Mouse (Mus musculus) thymus, postnatal 10 days (tissue): ENCODE measurements around the gene Spin4.
A peak's percentile ranks its signal among the peaks of the same experiment; 100 is the strongest.

Experiments used
- DNase-seq, 2 experiments: peaks; one replicate each; pipeline ENCODE4 v3.0.0; 2021; ENCODE audit warnings: low spot score in 2 of 2

Gene Spin4

DNA sequence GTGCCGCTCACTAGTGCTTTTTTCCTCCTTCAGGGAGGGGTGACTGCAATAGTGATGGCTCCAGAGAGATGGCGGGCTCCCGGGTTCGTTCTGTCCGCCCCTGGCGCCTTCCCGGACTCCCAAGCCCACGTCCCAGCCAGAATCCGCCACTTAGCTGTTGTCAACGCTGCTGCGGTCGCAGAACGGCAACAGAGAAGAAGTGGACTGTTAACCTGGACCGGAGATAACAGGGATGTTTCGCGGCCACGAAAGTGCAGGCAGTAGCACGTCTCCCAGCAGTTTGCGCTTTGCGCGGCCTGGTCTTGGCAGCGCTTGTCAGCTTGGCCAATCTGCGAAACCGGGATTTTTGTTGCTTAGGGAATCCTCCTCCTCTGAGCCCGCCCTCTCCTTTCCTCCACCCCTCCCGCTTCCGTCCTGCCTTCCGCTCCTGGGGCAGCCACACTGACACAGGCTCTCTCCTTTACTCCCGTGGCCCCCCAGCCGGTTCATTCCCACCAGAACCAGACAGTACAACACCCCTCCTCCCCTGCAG lies at the start of gene Spin4:
TSS of gene Spin4 (minus strand) at position 322 of the 532 bp plus-strand sequence.
- DNase-seq: peak in 1 of 2 experiments; percentile 3

DNA sequence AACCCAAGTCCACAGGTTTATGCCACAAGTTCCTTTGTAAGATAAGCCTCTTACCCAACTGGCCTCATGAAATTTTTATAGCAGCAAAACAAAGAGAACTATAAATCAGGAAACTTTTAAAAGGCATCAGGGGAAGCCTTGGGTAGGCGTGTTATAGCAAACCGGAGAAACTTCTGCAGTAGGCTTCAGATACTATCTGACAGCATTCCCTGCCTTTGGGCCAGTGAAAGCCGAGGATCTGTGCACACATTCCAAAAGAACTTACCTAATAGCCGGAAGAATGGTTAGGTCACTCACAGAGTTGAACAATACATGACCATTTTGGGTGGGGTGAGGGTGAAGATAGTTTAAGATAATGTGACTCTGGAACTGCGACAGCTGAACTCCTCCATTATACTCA lies 1.4 kb upstream of the Spin4 start:
- DNase-seq: no peak

DNA sequence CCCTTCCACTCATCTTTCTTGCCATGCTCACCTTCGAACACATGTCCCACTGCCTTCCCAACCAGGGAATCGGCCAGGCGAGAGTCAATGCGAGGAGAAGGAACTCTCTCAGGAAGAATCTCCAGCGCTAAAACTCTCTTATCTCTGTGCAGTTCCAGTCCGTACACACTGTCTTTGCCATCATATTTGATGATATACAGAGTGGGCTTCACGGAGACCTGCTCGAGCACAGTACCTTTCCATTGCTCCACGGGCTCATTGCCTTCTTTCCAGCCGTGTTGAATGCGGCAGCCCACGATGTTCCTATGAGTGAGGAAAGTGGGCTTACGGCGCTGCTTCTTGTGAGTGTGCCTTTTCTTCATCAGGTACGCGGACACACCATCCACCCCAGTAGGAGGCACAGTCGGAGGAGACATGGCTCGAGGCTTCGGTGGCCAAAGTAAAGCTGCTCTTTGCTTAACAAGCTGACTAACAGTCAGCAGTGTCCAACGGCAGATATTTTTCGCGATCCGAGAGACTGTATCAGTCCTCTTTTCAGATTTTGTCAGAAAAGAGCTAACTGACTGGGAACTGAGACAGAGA lies 612 bp downstream of the Spin4 start:
- no peak for DNase-seq

DNA sequence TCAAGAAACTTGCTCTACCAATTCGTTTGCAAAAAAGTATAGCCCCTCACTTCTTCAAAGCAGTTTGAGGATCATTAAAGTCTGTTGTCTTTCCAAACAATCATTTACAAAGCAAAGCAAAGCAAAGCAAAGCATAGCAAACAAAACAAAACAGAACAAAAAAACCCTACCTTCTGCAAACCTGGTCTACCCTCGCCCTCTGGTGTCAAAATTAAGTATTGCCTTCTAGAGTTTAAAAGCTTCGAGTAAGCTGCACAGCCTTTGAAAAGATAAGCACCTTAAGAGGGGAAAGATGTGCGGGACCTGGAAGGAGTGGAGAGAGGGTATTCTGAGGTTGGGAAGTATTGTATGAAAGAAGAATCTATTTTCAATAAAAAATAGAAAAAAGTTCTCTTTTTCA lies 14.4 kb downstream of the Spin4 start:
- peak in 1 of 2 experiments; percentile 37 for DNase-seq

DNA sequence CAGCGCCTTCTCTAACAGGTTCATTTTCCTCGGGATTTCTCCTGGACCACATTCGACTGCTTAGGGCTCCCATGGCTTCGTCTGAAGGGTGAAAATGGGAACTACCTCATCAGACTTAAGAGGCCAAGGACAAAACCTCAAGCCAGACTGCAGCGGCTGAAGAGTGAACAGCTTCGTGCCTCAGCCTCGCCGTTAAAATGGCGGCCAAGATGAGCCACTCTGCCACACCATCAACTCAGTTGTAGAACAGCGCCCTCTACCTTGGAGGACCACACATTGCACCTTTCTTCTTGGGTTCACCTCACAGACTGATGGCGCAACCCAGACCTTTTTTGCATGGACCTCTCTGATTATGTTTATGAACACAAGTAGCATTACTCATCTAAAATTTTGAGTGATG lies 27.6 kb downstream of the Spin4 start:
- DNase-seq: no peak

DNA sequence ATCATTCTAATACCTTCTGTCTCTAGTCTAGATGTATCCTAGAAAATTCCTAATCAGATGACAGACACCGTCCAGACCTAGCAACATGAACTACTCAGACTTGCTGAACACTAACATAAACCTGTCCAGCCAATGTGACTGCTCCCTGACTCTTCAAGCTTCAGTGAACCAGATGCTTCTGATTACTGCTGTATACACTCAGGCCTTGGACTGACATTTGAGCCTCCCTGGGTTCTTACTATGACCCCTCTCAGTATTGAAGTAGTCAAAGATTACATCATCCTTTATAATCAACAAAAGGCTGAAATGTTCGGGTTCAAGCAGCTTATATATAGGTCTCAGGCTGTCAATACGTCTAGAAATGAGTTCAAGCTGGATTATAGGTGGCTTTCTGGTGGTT lies 32.4 kb downstream of the Spin4 start:
- no peak for DNase-seq

DNA sequence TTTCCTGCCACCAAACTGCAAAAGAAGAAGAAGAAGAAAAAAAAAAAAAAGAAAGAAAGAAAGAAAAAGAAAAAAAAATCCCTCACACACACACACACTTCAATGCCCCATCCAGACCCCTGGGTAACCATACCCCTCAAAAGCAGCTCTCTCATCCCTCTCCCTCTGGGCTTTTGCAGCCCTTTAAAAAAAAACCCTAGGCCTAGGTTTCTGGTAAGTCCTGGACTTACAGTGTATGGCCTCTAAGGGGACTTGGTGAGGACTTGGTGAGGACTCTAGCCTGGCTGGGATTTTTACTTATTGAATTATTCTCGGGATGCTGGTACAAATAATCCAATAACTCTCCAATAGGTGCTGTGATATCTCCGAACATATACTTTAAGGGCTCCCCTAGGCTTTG lies 35.6 kb downstream of the Spin4 start:
- no peak for DNase-seq

DNA sequence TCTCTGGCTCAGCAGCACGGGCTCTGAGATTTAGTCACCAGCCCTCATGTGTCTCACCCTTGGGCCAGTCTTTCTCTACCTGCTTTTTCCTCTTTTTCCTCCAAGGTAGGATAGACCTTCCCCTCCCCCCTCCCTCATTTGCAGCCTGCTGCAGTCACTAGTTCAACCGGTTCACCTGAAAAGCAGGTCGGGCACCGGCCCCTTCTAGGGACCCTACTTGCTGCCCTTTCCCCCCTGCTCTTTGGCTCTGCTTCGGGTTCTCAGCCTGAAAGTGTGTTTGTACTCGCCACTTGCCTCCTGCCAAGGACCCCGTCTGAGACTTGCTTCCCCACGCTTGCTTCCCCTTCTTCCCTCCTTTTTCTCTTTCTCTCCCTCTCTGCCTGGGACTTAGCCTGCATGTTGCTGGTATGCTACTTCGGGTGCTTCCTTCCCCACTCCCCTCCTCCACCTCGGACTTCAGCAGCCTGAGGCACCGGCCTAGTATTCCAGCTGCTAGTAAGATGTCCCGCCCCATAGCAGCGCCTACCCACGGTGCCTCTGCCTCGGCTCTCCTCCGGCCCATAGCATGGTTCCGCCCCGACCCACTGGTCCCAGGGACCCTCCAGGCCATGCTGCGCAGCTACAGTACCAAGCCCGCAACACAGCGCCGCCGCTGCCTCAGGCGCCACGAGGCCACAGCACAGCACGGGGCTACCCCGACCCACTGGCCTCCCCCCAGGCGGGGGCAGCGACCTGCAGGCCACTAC lies 36.2 kb downstream of the Spin4 start:
- DNase-seq: peak in 1 of 2 experiments; percentile 3
